Mouse (Mus musculus) stomach, postnatal 0 days (tissue): ENCODE results near the gene Trnt1.

ENCODE experiments used
- CTCF ChIP-seq: IDR thresholded peaks from 2 replicates; pipeline ENCODE4 v1.5.1; 2016; ENCODE audit warnings: antibody characterized with exemption, low read depth, mild to moderate bottlenecking, moderate library complexity
- EP300 ChIP-seq: optimal IDR thresholded peaks from 2 replicates; pipeline ENCODE3; 2016; ENCODE audit warnings: antibody characterized with exemption

GRCm38 (mm10) chr6:106748887-106749388 lies 20.0 kb upstream of the Trnt1 start, which contains the start of gene Il5ra:
- TF ChIP-seq CTCF (no peak), EP300 (no peak)
